Mouse (Mus musculus) lung, postnatal 0 days (tissue): ENCODE results near the gene Rai1.

ENCODE experiments used
- CTCF ChIP-seq: IDR thresholded peaks from 2 replicates; pipeline ENCODE4 v1.5.1; 2016; ENCODE audit warnings: antibody characterized with exemption, mild to moderate bottlenecking
- EP300 ChIP-seq: IDR thresholded peaks from 2 replicates; pipeline ENCODE4 v1.6.1; 2016; ENCODE audit warnings: antibody characterized with exemption, mild to moderate bottlenecking, control low read depth

- TF ChIP-seq EP300 (no peak), CTCF (no peak)
Observed at GRCm38 (mm10) chr11:60217467-60217866, 112.7 kb downstream of the Rai1 start.
